Mouse (Mus musculus) mature B cell (primary cell): ENCODE data around the gene Osbpl7.

Experiments used
- in situ Hi-C: fragments of 300-500 bp; cut with MboI; formaldehyde crosslinking; loops from 2 replicates; pipeline ENCODE4 v1.14.3; 2019

Osbpl7 gene

DNA sequence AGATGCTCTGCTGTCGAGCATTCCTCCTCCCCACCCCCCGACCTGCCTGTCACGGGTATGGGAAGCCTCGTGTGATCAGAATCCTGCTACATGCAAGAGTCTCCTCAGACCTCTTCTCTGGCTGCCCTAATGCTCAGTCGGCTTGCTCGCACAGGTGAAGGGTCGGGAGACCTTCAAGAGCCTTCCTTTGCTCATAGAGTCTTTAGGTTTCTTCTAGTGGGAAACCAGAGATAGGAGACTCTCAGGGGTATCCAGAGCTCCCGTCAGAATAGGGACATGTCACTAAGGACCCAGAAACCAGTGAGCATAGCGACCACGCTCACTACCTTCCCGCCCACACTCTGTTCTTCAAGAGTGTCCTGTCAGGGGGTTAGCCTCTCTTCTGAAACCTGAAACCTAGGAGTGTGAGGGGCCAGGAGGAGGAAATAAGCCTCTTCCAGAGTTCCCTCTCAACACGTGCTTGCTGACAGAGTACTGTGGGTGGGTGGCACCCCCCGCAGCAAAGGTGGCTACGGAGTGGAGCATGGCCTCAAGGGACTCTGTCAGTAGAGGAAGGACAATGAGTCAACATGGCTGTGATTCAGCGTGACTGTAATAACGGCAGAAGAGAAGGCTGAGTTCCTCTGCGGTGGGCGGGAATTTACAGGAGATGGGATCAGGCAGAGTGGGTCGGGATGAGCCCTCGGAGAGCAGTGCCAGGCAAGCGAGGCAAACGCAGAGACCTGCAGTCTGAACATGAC lies 33.1 kb downstream of the Osbpl7 start:
- in situ Hi-C loops, result no loop called here

GRCm38 (mm10) chr11:97084821-97085505 lies 34.5 kb downstream of the Osbpl7 start:
- in situ Hi-C loops, result no loop called here

GRCm38 (mm10) chr11:97086365-97086764 lies 35.9 kb downstream of the Osbpl7 start:
- in situ Hi-C loops, result no loop called here

DNA sequence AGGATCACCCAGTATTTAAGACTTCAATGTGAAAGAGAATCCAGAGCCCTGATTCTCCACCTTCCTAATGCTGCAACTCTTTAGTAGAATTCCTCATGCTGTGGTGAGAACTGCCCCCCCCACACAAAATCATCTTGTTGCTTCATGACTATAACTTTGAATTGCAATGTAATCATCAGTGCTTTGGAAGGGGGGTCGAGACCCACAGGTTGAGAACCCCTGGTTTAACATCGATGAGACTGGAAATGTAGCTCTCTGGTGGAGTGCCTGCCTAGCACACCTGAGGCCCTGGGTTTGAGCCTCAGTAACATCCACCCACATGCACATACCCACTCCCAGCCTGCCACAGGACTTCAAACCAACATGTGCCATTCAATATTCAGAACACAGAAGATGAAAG lies 44.2 kb downstream of the Osbpl7 start:
- in situ Hi-C loops, result no loop called here

GRCm38 (mm10) chr11:97098791-97099190 lies 48.4 kb downstream of the Osbpl7 start:
- in situ Hi-C loops, result no loop called here

- in situ Hi-C loops, result no loop called here
Observed at GRCm38 (mm10) chr11:97101722-97102121, 51.3 kb downstream of the Osbpl7 start.

DNA sequence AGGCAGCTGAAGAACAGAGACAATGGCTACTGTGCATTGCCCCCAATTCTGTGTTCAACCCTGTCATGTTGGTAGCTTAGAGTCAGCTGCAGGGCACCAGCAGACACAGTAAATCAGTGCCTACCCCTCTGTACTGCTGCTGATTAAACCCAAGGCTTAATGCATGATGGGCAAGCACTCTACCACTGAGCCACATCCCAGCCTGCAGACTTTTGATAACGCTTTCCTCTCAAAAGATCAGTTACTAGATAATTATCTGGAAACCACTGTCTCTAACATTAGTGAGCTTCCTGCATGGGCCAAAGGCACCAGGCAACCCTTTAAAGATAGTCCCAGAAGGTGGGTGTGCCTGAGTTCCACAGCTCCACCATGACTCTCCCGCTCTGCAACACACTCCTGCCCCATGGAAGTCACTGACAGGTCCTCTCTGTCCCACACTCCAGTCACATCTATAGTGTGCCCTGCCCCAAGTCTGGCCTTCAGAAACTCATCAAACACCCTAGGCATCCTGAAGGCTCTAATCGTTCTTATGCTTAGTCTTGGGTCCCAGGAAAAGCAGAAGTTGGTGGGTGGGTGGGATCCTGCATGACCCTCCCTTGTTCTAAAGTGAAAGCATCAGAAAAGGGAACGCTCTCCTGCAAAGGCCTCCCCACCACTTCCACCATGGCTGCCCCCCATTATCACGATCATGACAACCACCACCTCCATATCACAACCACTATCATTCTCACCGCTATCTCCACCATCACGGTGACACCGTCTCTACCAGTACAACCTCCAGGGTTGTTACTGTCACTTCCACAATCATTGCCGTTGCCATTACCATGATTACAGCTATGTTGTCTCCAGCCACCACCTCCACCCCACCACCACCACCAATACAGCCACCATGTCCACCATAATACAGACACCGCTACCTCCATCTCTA lies 53.0 kb downstream of the Osbpl7 start:
- in situ Hi-C loops, result no loop called here

DNA sequence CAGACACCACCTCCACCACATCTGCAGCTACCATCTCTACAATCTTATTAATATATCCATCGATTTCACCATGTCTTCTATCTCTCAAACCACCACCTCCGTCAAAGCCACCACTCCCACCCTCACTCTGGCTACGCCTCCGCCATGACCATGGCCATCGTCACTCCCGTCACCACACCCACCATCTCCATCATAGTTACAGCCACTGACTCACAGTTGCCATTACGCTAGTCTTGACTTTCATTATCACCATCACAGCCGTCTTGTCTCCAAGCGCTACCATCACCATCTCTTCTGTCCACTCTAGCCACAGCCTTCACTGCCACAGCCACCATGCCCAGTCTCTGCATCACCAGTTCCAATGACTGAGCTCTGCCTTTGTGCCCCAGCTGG lies 53.7 kb downstream of the Osbpl7 start:
- in situ Hi-C loops, result no loop called here

DNA sequence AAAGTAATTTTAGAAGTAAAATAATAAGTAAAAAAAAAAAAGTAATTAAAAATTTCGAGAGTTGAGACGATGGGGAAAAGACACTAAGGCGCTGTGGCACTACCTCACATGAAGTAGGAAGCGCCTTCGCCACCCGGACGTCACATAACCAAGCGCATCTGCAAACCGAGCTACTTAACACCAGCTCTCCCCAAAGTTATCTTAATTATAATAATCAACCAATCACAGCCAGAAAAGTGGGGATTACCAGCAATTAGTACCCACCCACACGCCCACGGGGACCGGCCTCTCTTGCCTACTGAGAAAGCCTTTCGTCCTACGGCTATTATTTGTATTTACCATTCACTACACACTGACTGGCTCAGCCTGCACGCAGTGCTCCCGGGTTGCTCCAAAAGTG lies 58.5 kb downstream of the Osbpl7 start:
- in situ Hi-C loops, result no loop called here

DNA sequence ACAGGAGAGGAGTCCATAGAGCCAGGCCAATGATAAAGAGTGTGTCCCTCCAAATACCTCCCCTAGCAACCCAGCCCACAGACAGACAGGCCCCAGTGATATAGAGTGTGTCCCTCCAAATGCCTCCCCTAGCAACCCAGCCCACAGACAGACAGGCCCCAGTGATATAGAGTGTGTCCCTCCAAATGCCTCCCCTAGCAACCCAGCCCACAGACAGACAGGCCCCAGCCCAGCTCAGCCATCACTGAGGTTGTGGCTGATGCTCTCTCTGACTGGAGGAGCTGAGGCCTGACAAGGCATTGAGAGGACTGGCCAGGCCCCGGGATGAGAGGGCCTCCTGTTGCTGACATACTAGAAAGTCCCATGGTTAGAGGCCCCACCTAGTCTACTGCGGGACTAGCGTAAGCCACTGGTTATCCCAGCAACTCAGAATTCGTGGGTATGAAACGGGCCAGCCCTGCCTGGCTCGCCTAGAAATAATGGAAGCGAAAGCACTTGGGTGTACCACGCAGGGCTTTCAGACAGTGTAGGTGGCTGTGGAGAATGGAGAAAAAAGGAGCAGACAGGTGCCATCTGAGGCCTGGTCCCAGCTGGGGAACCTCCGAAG lies 62.2 kb downstream of the Osbpl7 start:
- in situ Hi-C loops, result loop anchor here (5.0 kb wide), 1 partner anchor 35 kb away; no protein-coding TSS in a partner anchor

GRCm38 (mm10) chr11:97114671-97115601 lies 64.5 kb downstream of the Osbpl7 start, which contains the start of gene Tbx21:
Gene Tbx21, minus strand, starts transcription at chr11:97115331.
- in situ Hi-C loops, result loop anchor here (5.0 kb wide), 1 partner anchor 32 kb away; no protein-coding TSS in a partner anchor

DNA sequence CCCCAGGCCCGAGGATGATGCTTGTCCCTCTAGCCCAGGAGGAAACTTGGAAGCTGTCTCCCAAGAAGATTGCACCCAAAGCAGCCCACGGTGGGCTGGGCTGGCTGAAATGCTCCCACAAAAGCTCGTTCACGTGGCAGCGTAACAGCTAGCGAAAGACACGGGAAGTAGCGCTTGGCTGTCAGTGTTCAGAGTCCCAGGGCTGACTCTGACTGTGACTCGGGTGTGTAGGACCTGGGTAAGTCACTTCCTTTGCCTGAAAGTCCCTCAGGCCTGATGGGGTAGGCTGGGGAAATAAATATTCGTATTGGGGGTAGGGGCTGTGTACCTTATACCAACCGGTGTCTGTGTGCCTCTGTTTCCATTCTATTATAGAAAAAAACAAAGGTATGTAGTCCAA lies 65.4 kb downstream of the Osbpl7 start:
- in situ Hi-C loops, result no loop called here
